Mouse (Mus musculus): ENCODE data around the gene Rnf183.

Gene Rnf183

DNA sequence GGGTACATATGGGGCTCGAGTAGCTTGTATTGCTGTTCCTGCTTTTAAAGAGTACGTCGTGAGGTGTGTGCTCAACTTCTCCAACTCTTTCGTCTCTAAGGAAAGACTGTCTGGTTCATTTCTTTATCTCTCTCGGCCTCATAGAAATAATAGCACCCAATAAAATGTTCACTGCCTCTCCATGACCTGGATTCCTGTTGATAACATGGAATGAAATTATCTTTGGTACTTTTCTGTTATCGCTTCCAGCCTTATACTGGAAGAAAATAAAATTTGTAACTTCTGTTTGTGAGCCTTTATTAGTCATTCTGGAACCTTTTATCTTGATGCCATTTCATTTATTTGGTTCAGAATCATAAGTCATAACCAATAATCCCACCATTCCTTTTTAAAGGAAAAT is 51.8 kb downstream of the Rnf183 start:
- DNase-seq (ENCODE audit: low spot score): no peak

DNA sequence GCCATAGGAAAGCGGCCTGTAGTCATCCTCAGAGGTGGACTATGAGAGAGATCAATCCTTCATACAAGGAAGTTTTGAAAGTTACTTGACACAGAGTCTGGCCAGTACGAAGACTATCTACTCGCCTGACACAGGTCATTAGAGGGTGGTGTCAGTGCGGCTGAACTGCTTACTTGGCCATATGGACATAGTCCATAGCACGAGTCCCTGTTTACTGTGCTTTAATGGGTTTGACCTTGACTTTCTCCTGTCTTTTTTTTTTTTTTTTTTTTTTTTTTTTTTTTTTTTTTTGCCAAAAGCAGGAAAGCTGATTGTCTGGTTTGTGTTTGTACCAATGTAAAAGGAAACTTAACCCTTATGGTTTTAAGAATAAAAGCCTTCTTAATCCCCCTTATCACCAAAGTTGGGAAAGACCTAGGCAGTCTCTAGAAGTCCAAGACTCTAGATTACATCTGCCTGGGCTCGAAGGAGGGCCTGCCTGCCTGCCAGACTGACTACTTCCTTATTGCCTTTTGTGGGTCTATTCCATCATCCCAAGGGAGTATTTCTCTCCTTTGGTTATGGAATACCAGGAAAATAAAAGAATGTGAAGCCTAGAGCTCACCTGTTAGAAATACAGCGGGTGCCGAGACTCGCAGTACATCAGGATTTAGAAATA is 55.2 kb downstream of the Rnf183 start:
- no peak for DNase-seq (ENCODE audit: low spot score)

Measured in ovary, postnatal 14 days (tissue).